Mouse (Mus musculus) embryonic facial prominence, embryonic 13.5 days (tissue): ENCODE measurements at regions not wholly inside any gene's neighbourhood (a gene's known extent, or its start where the extent isn't known, plus 50 kb on each side); places are given as distances from the start of the nearest gene placed in this dataset.
"Not testable (repeated sequence)": the region's sequence is repeated elsewhere in the genome, so short reads cannot be mapped to it uniquely, and the experiment has no call there.

Source experiments
- ATAC-seq: fragments of 200-750 bp; cut with Nextera tagmentation; 2 replicates; pipeline ENCODE4 v1.8.0; 2017; ENCODE audit warnings: low read depth; ENCODE audit not compliant: insufficient number of reproducible peaks, insufficient read depth, low FRiP score, low TSS enrichment
- H3K27ac ChIP-seq: fragments of 300-500 bp; sonication (generic); 2 replicates; pipeline ENCODE4 v1.5.1; 2015; ENCODE audit warnings: moderate library complexity, mild to moderate bottlenecking, inconsistent platforms
- H3K27me3 ChIP-seq: fragments of 300-500 bp; sonication (generic); 2 replicates; pipeline ENCODE4 v1.6.1; 2015; ENCODE audit warnings: mild to moderate bottlenecking, inconsistent platforms
- H3K36me3 ChIP-seq: fragments of 300-500 bp; sonication (generic); 2 replicates; pipeline ENCODE4 v1.6.1; 2015; ENCODE audit warnings: mild to moderate bottlenecking, inconsistent platforms
- H3K4me1 ChIP-seq: fragments of 300-500 bp; sonication (generic); 2 replicates; pipeline ENCODE4 v1.6.1; 2015; ENCODE audit warnings: inconsistent platforms
- H3K4me2 ChIP-seq: fragments of 300-500 bp; sonication (generic); 2 replicates; pipeline ENCODE4 v1.6.1; 2015; ENCODE audit warnings: moderate library complexity, mild to moderate bottlenecking, inconsistent platforms
- H3K4me3 ChIP-seq: fragments of 300-500 bp; sonication (generic); 2 replicates; pipeline ENCODE4 v1.5.1; 2015; ENCODE audit warnings: mild to moderate bottlenecking, inconsistent platforms
- H3K9ac ChIP-seq: fragments of 300-500 bp; sonication (generic); 2 replicates; pipeline ENCODE4 v1.6.1; 2015; ENCODE audit warnings: mild to moderate bottlenecking, inconsistent platforms
- H3K9me3 ChIP-seq: fragments of 300-500 bp; sonication (generic); 2 replicates; pipeline ENCODE4 v1.6.1; 2016; ENCODE audit warnings: inconsistent platforms
- WGBS: fragments of 180-500 bp; shearing (Covaris S2); methylation state at CpG from one replicate; pipeline ENCODE4 v1.1.7; 2015; ENCODE audit warnings: mixed read lengths; 5-methylcytosine and 5-hydroxymethylcytosine counted together

GRCm38 (mm10) chr4:105844675-105845466, 55.2 kb downstream of the Gm12728 start:
- H3K4me3 ChIP-seq: no peak overlapping the region
- no peak for ATAC-seq
- H3K4me2 ChIP-seq: no peak overlapping the region
- no peak overlapping the region for H3K27ac ChIP-seq
- WGBS: 75% methylated on average over 7 of the region's 7 CpGs
- H3K27me3 ChIP-seq: no peaks in the 10 kb centered on the region
- H3K36me3 ChIP-seq: no peaks in the 10 kb centered on the region
- no peak overlapping the region for H3K9ac ChIP-seq
- no peaks in the 10 kb centered on the region for H3K9me3 ChIP-seq
- H3K4me1 ChIP-seq: peaks cover 26% of the 10 kb centered on the region

GRCm38 (mm10) chr4:105845998-105846989, 56.6 kb downstream of the Gm12728 start:
- not testable (repeated sequence) for H3K27me3 ChIP-seq, ATAC-seq, H3K4me2 ChIP-seq, H3K9ac ChIP-seq, H3K27ac ChIP-seq, H3K36me3 ChIP-seq, H3K9me3 ChIP-seq, H3K4me3 ChIP-seq
- WGBS: 94% methylated on average over 3 of the region's 3 CpGs
- peaks cover 26% of the 10 kb centered on the region for H3K4me1 ChIP-seq

GRCm38 (mm10) chr4:105853086-105853485, 63.4 kb downstream of the Gm12728 start:
- ATAC-seq: no peak
- H3K27me3 ChIP-seq: no peaks in the 10 kb centered on the region

GRCm38 (mm10) chr4:105859052-105859864, 69.6 kb downstream of the Gm12728 start:
- 56% methylated on average over 15 of the region's 15 CpGs for WGBS
- Histone ChIP-seq H3K4me1 (peaks cover 35% of the 10 kb centered on the region), H3K27me3 (no peaks in the 10 kb centered on the region), H3K9ac (no peak overlapping the region), H3K27ac (no peak overlapping the region), H3K4me3 (no peak overlapping the region), H3K36me3 (no peaks in the 10 kb centered on the region), H3K9me3 (no peaks in the 10 kb centered on the region), H3K4me2 (no peak overlapping the region)
- no peak for ATAC-seq

More at GRCm38 (mm10) chr4:105853086-105853485, 63.4 kb downstream of the Gm12728 start:
- no peak overlapping the region for H3K9ac ChIP-seq
- H3K4me3 ChIP-seq: no peak overlapping the region
- H3K9me3 ChIP-seq: peaks cover 8% of the 10 kb centered on the region; the same call in 1 of the 2 replicates
- H3K4me1 ChIP-seq: no peaks in the 10 kb centered on the region
- no peaks in the 10 kb centered on the region for H3K36me3 ChIP-seq
- no peak overlapping the region for H3K27ac ChIP-seq
- 90% methylated on average over 6 of the region's 6 CpGs for WGBS
- no peak overlapping the region for H3K4me2 ChIP-seq

GRCm38 (mm10) chr4:105860930-105861653, 71.4 kb downstream of the Gm12728 start:
- Histone ChIP-seq H3K4me3 (no peak overlapping the region), H3K36me3 (no peaks in the 10 kb centered on the region), H3K27me3 (no peaks in the 10 kb centered on the region), H3K4me1 (peaks cover 35% of the 10 kb centered on the region), H3K4me2 (peak overlapping the region; percentile 16; the same call in 1 of the 2 replicates), H3K27ac (peak overlapping the region; percentile 85), H3K9me3 (no peaks in the 10 kb centered on the region), H3K9ac (no peak overlapping the region)
- WGBS: 6% methylated on average over 11 of the region's 11 CpGs
- ATAC-seq: peak; percentile 84

GRCm38 (mm10) chr4:105861654-105862037, 72.0 kb downstream of the Gm12728 start:
- H3K4me2 ChIP-seq: peak overlapping the region; percentile 16; the same call in 1 of the 2 replicates
- no peak overlapping the region for H3K9ac ChIP-seq
- H3K4me3 ChIP-seq: no peak overlapping the region
- H3K27ac ChIP-seq: peak overlapping the region; percentile 85
- peaks cover 35% of the 10 kb centered on the region for H3K4me1 ChIP-seq
- no peaks in the 10 kb centered on the region for H3K9me3 ChIP-seq
- no peaks in the 10 kb centered on the region for H3K27me3 ChIP-seq
- no peak for ATAC-seq
- no peaks in the 10 kb centered on the region for H3K36me3 ChIP-seq

GRCm38 (mm10) chr4:105870512-105870911, 80.8 kb downstream of the Gm12728 start:
- Histone ChIP-seq H3K9ac (no peak overlapping the region), H3K9me3 (peaks cover 11% of the 10 kb centered on the region; the same call in 1 of the 2 replicates), H3K4me1 (peaks cover 14% of the 10 kb centered on the region), H3K4me3 (no peak overlapping the region), H3K4me2 (no peak overlapping the region), H3K36me3 (no peaks in the 10 kb centered on the region), H3K27me3 (no peaks in the 10 kb centered on the region), H3K27ac (no peak overlapping the region)
- no peak for ATAC-seq
- WGBS: 66% methylated on average over 3 of the region's 3 CpGs

GRCm38 (mm10) chr4:105877246-105877645, 87.6 kb downstream of the Gm12728 start:
- 26% methylated on average over 5 of the region's 5 CpGs for WGBS
- Histone ChIP-seq H3K4me2 (no peak overlapping the region), H3K9me3 (no peaks in the 10 kb centered on the region), H3K27ac (no peak overlapping the region), H3K36me3 (no peaks in the 10 kb centered on the region), H3K4me3 (no peak overlapping the region), H3K9ac (no peak overlapping the region), H3K27me3 (no peaks in the 10 kb centered on the region), H3K4me1 (peaks cover 14% of the 10 kb centered on the region)
- no peak for ATAC-seq

GRCm38 (mm10) chr4:105879891-105880290, 90.2 kb downstream of the Gm12728 start:
- no peak overlapping the region for H3K4me3 ChIP-seq
- WGBS: 72% methylated on average over 3 of the region's 3 CpGs
- H3K27ac ChIP-seq: no peak overlapping the region
- H3K4me1 ChIP-seq: peaks cover 13% of the 10 kb centered on the region
- no peak overlapping the region for H3K4me2 ChIP-seq
- H3K27me3 ChIP-seq: no peaks in the 10 kb centered on the region
- no peaks in the 10 kb centered on the region for H3K36me3 ChIP-seq
- no peak overlapping the region for H3K9ac ChIP-seq
- H3K9me3 ChIP-seq: no peaks in the 10 kb centered on the region
- no peak for ATAC-seq

- peaks cover 6% of the 10 kb centered on the region; the same call in 1 of the 2 replicates for H3K4me1 ChIP-seq
- H3K9ac ChIP-seq: no peak overlapping the region
- H3K9me3 ChIP-seq: no peaks in the 10 kb centered on the region
- no peaks in the 10 kb centered on the region for H3K36me3 ChIP-seq
- no peak for ATAC-seq
- no peaks in the 10 kb centered on the region for H3K27me3 ChIP-seq
- 51% methylated on average over 3 of the region's 3 CpGs for WGBS
- H3K4me2 ChIP-seq: no peak overlapping the region
- H3K4me3 ChIP-seq: no peak overlapping the region
- H3K27ac ChIP-seq: no peak overlapping the region
Measured at GRCm38 (mm10) chr4:105884791-105885190, 95.1 kb downstream of the Gm12728 start.
